Mouse (Mus musculus): ENCODE measurements at regions not wholly inside any gene's neighbourhood (a gene's known extent, or its start where the extent isn't known, plus 50 kb on each side); places are given as distances from the start of the nearest gene placed in this dataset.

DNA sequence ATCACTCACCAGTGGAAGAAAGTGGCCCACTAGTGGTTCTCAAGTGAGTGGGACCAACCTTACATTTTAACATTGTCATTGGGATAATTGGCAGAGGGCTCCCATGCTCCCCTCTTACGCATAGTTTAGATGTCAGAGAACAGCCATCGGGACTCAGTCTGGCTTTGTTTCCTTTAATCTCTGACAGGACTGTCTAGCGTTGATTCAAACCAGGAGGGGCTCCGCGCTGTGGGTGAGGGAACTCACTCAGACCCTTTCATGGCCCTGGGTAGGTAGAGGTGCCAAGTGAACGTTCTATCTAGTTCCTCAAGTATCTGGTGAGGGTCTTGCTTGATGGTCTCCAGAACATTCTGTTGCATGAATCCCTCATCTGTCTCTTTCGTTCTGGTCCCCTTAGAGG, 56.9 kb upstream of the Zfhx3 start:
- Histone ChIP-seq H3K36me3 (ENCODE audit: control insufficient read depth, insufficient read depth, low read length, poor library complexity, severe bottlenecking) (no peaks in the 10 kb centered on the region), H3K27me3 (ENCODE audit: control insufficient read depth, insufficient read depth, low read length, poor library complexity, severe bottlenecking) (no peaks in the 10 kb centered on the region), H3K27ac (ENCODE audit: insufficient read depth, low read length) (no peak overlapping the region), H3K9ac (ENCODE audit: low read depth, poor library complexity, severe bottlenecking) (no peak overlapping the region), H3K4me3 (ENCODE audit: low read depth, low read length) (no peak overlapping the region), H3K9me3 (replicated peaks; ENCODE audit: control insufficient read depth, insufficient read depth, low read length, poor library complexity, severe bottlenecking) (no peaks in the 10 kb centered on the region), H3K4me1 (ENCODE audit: control insufficient read depth, insufficient read depth, low read length) (no peaks in the 10 kb centered on the region)
- no peak for TF ChIP-seq EP300 (IDR thresholded peaks at IDR 0.05; ENCODE audit: insufficient read depth, low read depth, low read length)
- no peak for TF ChIP-seq CTCF (IDR thresholded peaks at IDR 0.05; ENCODE audit: low read depth, low read length)
- no peak for TF ChIP-seq POLR2A (IDR thresholded peaks at IDR 0.05; ENCODE audit: insufficient read depth, low read length)

DNA sequence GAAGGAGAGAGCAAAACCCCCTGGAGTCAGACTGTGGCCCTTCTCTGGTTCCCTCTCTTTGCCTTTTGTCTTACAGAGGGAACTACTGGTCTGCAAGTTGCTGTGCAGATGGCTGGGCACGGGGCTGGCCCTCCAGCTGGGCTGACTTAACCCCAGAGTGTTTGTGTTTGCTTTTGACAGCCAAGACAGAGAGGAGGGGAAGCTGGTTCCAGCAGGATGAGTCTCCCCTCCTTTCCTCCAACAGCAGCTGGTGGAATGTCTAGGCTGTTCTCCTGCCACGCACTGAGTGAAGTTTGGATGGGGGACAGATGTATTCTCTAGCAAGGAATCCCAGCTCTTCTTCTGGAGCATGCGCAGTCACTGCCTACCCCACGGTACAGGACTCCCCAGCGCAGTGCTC, 56.5 kb upstream of the Zfhx3 start:
- no peak overlapping the region for H3K4me3 ChIP-seq (ENCODE audit: low read depth, low read length)
- no peaks in the 10 kb centered on the region for H3K27me3 ChIP-seq (ENCODE audit: control insufficient read depth, insufficient read depth, low read length, poor library complexity, severe bottlenecking)
- no peak for TF ChIP-seq EP300 (IDR thresholded peaks at IDR 0.05; ENCODE audit: insufficient read depth, low read depth, low read length)
- TF ChIP-seq CTCF (IDR thresholded peaks at IDR 0.05; ENCODE audit: low read depth, low read length): no peak
- no peak for TF ChIP-seq POLR2A (IDR thresholded peaks at IDR 0.05; ENCODE audit: insufficient read depth, low read length)
- no peaks in the 10 kb centered on the region for H3K36me3 ChIP-seq (ENCODE audit: control insufficient read depth, insufficient read depth, low read length, poor library complexity, severe bottlenecking)
- H3K27ac ChIP-seq (ENCODE audit: insufficient read depth, low read length): no peak overlapping the region
- no peak overlapping the region for H3K9ac ChIP-seq (ENCODE audit: low read depth, poor library complexity, severe bottlenecking)
- no peaks in the 10 kb centered on the region for H3K4me1 ChIP-seq (ENCODE audit: control insufficient read depth, insufficient read depth, low read length)
- no peaks in the 10 kb centered on the region for H3K9me3 ChIP-seq (replicated peaks; ENCODE audit: control insufficient read depth, insufficient read depth, low read length, poor library complexity, severe bottlenecking)

DNA sequence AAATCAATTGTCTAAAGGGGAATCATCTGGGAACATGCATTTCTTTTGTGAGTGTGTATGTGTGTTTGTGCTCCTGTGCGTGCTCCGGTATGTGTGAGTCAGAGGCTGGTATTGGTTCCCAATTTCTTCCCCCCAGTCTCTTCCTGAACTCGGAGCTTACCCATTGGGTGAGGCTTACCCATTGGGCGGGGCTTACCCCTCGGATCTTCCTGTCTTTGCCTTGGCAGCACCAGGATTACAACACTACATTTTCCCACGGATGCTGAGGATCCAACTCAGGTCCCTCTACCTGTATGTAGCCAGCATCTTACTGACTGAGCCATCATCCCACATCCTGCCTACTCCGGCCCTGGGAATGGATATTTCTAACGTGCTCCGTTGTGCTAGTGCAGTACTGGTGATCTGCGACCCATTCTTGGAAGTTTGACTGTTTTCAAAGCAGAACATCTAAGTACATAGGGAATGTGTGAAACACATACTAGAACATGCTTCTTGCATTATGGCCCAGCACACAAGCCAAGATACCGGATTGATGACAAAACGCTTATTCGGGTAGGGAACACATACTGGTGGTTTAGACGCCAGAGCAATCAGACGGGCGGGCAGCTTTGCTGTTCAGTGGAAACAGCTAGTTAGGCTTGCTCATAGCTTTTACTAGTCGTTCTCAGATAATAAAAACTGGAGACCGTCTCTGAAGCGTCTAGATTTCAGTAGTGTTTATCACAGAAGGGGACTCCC, 55.8 kb upstream of the Zfhx3 start:
- TF ChIP-seq EP300 (IDR thresholded peaks at IDR 0.05; ENCODE audit: insufficient read depth, low read depth, low read length) (no peak), CTCF (IDR thresholded peaks at IDR 0.05; ENCODE audit: low read depth, low read length) (no peak), POLR2A (IDR thresholded peaks at IDR 0.05; ENCODE audit: insufficient read depth, low read length) (no peak)
- Histone ChIP-seq H3K9ac (ENCODE audit: low read depth, poor library complexity, severe bottlenecking) (no peak overlapping the region), H3K9me3 (replicated peaks; ENCODE audit: control insufficient read depth, insufficient read depth, low read length, poor library complexity, severe bottlenecking) (no peaks in the 10 kb centered on the region), H3K4me1 (ENCODE audit: control insufficient read depth, insufficient read depth, low read length) (no peaks in the 10 kb centered on the region), H3K4me3 (ENCODE audit: low read depth, low read length) (no peak overlapping the region; the same call in 1 of the 2 replicates), H3K27me3 (ENCODE audit: control insufficient read depth, insufficient read depth, low read length, poor library complexity, severe bottlenecking) (no peaks in the 10 kb centered on the region), H3K27ac (ENCODE audit: insufficient read depth, low read length) (no peak overlapping the region), H3K36me3 (ENCODE audit: control insufficient read depth, insufficient read depth, low read length, poor library complexity, severe bottlenecking) (no peaks in the 10 kb centered on the region)

DNA sequence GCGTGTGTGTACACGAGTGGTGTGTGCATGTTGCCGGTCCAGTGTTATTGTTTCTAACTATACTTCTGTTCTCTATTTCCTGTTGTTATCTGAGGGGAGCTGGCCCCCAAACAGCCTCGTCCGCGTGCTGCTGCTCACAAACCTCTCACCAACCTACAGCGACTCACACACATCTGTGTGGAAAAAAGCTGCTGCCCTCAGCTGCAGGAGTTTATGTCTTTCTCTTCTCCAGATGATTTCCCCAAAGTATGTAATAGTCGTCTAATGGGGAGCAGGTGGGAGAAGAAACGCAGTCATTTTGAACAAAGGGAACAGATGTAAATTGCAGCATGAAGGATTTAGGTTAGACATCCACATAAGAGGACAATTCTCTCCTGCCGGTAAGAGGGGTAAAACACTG, 55.1 kb upstream of the Zfhx3 start:
- Histone ChIP-seq H3K36me3 (ENCODE audit: control insufficient read depth, insufficient read depth, low read length, poor library complexity, severe bottlenecking) (no peaks in the 10 kb centered on the region), H3K4me1 (ENCODE audit: control insufficient read depth, insufficient read depth, low read length) (no peaks in the 10 kb centered on the region), H3K4me3 (ENCODE audit: low read depth, low read length) (no peak overlapping the region), H3K9me3 (replicated peaks; ENCODE audit: control insufficient read depth, insufficient read depth, low read length, poor library complexity, severe bottlenecking) (no peaks in the 10 kb centered on the region), H3K27me3 (ENCODE audit: control insufficient read depth, insufficient read depth, low read length, poor library complexity, severe bottlenecking) (no peaks in the 10 kb centered on the region), H3K9ac (ENCODE audit: low read depth, poor library complexity, severe bottlenecking) (no peak overlapping the region), H3K27ac (ENCODE audit: insufficient read depth, low read length) (no peak overlapping the region)
- TF ChIP-seq POLR2A (IDR thresholded peaks at IDR 0.05; ENCODE audit: insufficient read depth, low read length) (no peak), CTCF (IDR thresholded peaks at IDR 0.05; ENCODE audit: low read depth, low read length) (no peak), EP300 (IDR thresholded peaks at IDR 0.05; ENCODE audit: insufficient read depth, low read depth, low read length) (no peak)

DNA sequence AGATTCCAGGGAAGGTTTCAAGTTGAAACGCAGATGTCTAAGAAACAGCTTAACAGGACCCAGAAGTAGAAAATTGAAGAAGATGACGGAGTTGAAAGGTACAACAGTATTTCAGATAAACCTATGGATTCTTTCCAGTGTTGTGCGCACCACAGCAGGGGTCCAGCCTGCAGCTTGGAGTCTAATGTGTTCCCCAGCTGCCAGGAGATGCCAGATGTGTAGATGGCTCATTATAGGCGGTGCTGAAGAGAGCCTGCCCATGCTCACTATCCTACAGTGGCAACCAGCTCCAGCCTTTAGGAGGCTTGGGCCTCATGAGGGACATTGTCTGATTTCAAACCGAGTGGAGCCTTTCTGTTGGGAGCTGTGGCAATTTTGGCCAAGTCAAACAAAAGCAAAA, 51.5 kb upstream of the Zfhx3 start:
- no peaks in the 10 kb centered on the region for H3K9me3 ChIP-seq (replicated peaks; ENCODE audit: control insufficient read depth, insufficient read depth, low read length, poor library complexity, severe bottlenecking)
- H3K27me3 ChIP-seq (ENCODE audit: control insufficient read depth, insufficient read depth, low read length, poor library complexity, severe bottlenecking): no peaks in the 10 kb centered on the region
- no peak for TF ChIP-seq EP300 (IDR thresholded peaks at IDR 0.05; ENCODE audit: insufficient read depth, low read depth, low read length)
- TF ChIP-seq POLR2A (IDR thresholded peaks at IDR 0.05; ENCODE audit: insufficient read depth, low read length): no peak
- no peak for TF ChIP-seq CTCF (IDR thresholded peaks at IDR 0.05; ENCODE audit: low read depth, low read length)
- H3K4me1 ChIP-seq (ENCODE audit: control insufficient read depth, insufficient read depth, low read length): no peaks in the 10 kb centered on the region
- H3K36me3 ChIP-seq (ENCODE audit: control insufficient read depth, insufficient read depth, low read length, poor library complexity, severe bottlenecking): no peaks in the 10 kb centered on the region
- no peak overlapping the region for H3K9ac ChIP-seq (ENCODE audit: low read depth, poor library complexity, severe bottlenecking)
- no peak overlapping the region for H3K4me3 ChIP-seq (ENCODE audit: low read depth, low read length)
- no peak overlapping the region for H3K27ac ChIP-seq (ENCODE audit: insufficient read depth, low read length)
